Mouse (Mus musculus) embryonic fibroblast, embryonic 13.5 days (primary cell): ENCODE results near the gene Tbc1d5.

Experiments
- CTCF ChIP-seq: IDR thresholded peaks from 2 replicates; pipeline ENCODE4 v1.5.1; 2011; ENCODE audit warnings: mild to moderate bottlenecking, control low read depth, low read length, moderate library complexity, borderline replicate concordance; ENCODE audit not compliant: insufficient read depth
- POLR2A ChIP-seq: IDR thresholded peaks from 2 replicates; pipeline ENCODE4 v1.6.1; 2011; ENCODE audit warnings: low read depth, mild to moderate bottlenecking, control low read depth, low read length, moderate library complexity

- no peak for TF ChIP-seq CTCF
- TF ChIP-seq POLR2A = no peak
Measured at GRCm38 (mm10) chr17:50688135-50688534, 491.0 kb downstream of the Tbc1d5 start.
